Mouse (Mus musculus) T-cell, adult 2 months (primary cell): Measurements from ENCODE around the gene Fgfr4.
"Not testable (repeated sequence)": the region's sequence is repeated elsewhere in the genome, so short reads cannot be mapped to it uniquely, and the experiment has no call there.

ENCODE experiments used
- DNase-seq: peaks from one replicate; pipeline ENCODE4 v3.0.0; 2022; ENCODE audit warnings: low spot score

Fgfr4 gene

GRCm38 (mm10) chr13:55172336-55172770 is 19.9 kb downstream of the Fgfr4 start:
- DNase-seq = no peak

DNA sequence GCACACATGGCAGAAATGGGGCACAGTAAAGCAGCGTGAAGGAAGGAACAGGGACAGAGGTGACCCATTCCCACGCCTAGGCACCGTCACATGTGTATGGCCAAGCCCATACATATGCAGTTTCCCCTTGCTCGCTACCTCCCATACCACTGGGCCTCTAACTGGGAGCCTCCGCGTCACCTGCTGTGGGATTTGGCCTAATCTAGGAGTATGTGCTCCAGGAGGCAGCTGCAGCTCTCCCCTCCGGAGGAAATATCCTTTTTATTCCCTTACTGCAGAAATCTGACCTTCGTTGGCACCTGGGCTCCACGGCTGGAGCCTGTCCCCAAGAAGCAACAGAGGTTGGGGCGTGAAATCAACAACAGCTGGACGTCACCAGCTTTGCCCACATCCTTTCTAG is 21.9 kb downstream of the Fgfr4 start:
- DNase-seq = no peak

GRCm38 (mm10) chr13:55176265-55176664 is 23.8 kb downstream of the Fgfr4 start:
- DNase-seq = no peak

DNA sequence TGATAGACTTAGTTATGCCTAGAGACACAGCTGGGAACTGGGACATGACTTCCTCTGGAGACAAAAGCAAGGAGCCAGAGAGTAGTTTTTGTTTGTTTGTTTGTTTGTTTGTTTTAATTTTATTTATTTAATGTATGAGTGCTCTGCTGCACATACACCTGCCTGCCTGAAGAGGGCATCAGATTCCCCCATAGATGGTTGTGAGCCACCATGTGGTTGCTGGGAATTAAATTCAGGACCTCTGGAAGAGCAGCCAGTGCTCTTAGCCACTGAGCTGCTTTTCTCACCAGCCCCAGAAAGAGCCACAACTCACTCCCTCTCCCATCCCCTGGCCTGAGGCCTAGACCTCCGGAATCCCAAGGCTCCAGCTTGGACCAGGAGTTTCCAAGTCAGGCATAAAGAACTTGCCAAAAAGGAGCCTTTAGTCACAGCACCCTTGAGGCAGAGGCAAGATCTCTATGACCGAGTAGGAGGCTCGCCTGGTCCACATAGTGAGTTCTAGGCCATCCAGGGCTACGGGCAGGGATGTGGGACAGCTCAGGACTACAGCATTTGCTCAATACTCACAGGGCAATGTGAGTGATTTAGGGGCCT is 25.6 kb downstream of the Fgfr4 start:
- DNase-seq = no peak

GRCm38 (mm10) chr13:55178556-55178955 is 26.1 kb downstream of the Fgfr4 start:
- peak; percentile 53 for DNase-seq

GRCm38 (mm10) chr13:55179591-55179990 is 27.2 kb downstream of the Fgfr4 start:
- DNase-seq = no peak

DNA sequence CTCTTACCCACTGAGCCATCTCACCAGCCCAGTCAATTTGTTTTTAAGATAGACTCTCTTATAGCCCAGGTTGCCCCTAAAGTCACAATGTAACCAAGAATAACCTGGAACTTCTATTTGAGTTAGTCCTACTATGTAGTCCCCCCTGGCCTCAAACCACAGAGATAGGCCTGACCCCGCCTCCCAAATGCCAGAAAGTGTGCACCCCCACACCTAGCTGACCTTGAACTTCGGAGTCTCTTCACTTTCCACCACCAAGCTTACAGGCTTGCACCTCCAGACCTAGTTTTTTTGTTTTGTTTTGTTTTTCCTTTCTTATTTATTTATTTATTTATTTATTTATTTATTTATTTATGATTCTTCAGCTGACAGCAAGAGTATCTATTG is 29.3 kb downstream of the Fgfr4 start:
- no peak for DNase-seq

DNA sequence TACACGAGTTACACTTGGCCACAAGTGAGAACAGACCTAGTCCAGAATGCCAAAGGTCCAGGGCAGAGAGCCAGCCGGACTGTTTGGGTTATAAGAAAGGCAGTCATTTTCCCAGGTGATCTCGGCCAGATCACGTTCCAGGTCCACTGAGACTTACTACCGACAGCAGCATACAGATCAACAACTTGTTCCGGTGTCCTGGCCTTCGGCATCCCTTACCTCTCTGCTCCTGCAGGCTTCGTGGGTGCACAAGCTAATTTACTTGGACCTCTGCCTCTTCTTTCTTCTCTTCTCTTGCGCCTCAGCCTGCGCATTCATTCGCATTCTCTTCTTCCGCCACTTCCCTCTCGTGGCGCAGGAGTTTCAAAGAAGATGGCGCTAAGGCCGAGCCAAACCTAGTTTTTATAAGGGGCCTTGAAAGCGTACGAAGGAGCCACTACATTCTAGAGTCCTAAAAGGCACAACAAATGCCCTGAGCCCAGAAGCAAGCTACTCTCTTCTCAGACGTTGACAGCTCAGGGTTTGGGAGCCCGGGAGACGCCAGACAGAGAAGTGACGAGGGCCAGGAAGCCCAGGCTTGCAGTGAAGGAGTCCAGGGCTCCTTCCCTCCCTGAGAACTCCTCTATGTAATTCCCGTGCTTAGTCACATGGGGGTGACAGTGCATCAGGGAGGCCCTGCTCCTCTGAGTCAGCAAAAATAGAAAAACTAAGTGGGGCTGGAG is 29.9 kb downstream of the Fgfr4 start:
- DNase-seq = peak; percentile 32

GRCm38 (mm10) chr13:55183382-55183781 is 30.9 kb downstream of the Fgfr4 start:
- no peak for DNase-seq

DNA sequence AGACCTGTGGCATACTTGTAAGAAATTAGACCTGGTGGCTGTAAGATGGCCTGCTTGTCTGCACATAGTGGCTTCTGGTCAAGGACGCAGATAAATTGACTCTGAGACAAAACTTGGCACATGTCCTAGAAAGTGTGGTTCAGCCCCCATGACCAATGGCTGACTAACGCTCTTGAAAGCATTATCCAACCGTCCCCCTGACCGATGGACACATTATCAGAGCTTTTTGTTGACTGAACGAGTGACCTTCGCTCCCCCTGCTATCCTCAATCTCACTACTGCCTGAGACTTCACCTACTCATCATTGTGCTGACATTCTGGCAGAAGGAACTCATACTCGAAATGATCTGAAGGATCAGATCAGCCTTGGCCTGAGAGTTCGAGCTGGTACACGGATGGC is 34.6 kb downstream of the Fgfr4 start:
- not testable (repeated sequence) for DNase-seq

GRCm38 (mm10) chr13:55189531-55190107 is 37.2 kb downstream of the Fgfr4 start:
- DNase-seq = no peak

DNA sequence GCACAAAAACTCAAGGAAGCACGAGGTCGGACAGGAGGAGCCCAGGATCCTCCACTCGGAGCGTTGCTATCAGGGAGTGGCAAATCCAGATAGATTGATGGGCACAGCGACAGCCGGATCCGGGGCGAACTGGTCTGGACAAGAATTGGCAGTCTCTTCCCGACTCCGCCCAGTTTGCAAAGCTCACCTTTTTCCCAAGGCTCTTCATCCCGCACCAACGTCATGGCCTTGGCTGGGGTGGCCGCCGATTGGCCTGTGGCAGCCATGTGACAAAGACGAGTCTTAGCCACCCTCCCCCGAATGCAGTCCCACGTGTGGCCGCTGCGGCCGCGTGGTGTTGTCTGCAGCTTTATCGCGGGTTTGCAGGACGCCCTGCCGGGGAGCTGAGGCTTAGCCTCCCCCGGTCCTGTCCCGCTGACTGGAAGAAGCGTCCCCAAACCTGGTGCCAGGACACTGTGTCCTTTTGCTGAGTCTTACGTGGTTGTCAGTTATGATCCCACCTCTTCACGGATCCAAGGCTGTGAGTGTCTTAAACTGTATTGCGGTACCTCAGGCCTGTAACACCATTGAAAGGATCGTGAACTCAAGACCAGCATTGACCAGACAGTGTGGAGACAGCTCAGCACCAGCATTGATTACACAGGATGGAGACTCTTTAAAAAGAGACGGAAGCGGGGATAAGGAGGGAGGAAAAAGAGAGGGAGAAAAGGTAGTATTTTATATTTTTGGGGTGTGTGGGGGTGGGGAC is 37.9 kb downstream of the Fgfr4 start:
- peak; percentile 91 for DNase-seq

GRCm38 (mm10) chr13:55191535-55191934 is 39.1 kb downstream of the Fgfr4 start:
- DNase-seq = no peak

- not testable (repeated sequence) for DNase-seq
Observed at GRCm38 (mm10) chr13:55202758-55203157, 50.3 kb downstream of the Fgfr4 start.

GRCm38 (mm10) chr13:55203740-55204139 is 51.3 kb downstream of the Fgfr4 start:
- no peak for DNase-seq

- DNase-seq = no peak
Observed at GRCm38 (mm10) chr13:55204667-55205389, 52.4 kb downstream of the Fgfr4 start.

GRCm38 (mm10) chr13:55205448-55206205 is 53.2 kb downstream of the Fgfr4 start:
- no peak for DNase-seq

- no peak for DNase-seq
Observed at GRCm38 (mm10) chr13:55208837-55209648, 56.6 kb downstream of the Fgfr4 start.

DNA sequence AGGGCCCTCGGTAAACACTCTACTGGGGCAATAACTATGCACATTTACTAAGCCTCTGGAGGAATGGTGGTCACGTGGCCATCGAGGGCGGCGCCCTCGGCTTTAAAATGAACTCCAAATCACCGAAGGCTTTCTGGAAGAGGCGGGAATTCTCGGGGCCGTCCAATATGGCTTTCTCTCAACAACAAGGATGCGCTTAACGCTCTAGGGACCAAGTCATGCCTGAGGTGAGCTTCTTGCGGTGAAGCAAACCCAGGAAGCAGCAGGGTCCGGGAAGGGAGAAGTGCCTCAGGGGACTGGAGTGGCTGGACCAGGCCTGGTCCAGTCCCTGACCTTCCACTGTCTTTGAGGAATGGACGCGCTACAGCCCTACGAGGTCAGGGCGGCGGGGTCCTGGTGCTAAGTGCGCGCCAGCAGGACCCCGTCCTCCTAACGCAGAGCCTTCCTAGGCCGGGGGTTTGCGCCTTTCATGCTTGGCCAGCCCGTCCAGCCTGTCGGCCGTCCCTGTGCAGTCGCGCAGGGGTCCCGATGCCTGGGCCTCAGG is 57.3 kb downstream of the Fgfr4 start, which contains the start of gene Nsd1:
Gene Nsd1 (plus strand): TSS at position 134 of the 544 bp plus-strand sequence.
- no peak for DNase-seq
